Mouse (Mus musculus): ENCODE results near the gene Sugt1. TPM values are rescaled to one million over a fixed set of nuclear protein-coding genes. Genes with fewer than 3 reads are reported as not detected.

Gene Sugt1
- polyA plus RNA-seq, 1 experiment from 2014 or later = 149 TPM

DNA sequence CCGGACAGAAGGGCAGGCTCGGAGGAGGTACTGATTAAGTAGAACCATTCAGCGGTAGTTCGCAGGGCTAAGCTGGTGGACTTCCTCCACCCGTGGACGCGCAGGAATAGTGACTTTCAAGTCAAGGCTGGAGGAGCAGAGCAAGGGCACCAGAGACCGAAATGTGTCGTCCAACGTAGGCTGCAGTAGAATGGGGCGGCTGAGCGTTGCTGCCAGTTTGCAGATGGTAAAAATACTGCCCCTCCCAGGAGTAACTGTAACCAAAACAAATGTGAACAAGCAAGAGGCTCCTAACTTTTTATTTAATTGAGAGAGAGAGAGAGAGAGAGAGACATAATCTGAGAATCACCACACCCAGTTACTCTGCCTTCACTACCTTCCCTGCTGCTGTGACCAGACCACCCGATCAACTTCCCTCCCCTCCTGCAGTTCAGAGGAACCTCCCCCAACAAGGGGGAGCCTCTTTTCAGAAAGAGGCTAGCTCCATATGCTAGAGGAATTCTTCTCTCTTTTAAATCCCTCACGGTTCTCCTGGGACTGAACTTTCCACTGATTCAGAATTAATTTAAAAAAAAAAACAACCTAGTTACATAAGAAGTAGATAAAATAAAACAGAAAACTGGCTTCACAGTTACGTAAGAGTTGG is 89.7 kb downstream of the Sugt1 start:
- Histone ChIP-seq H3K4me3 (ENCODE audit: low read depth, low read length) (no peak overlapping the region), H3K4me2 (ENCODE audit: low read length) (no peak overlapping the region), H3K27ac (ENCODE audit: low read depth, low read length) (no peak overlapping the region), H3K36me3 (ENCODE audit: control insufficient read depth, insufficient read depth, low read length) (no peaks in the 10 kb centered on the region), H3K9me3 (replicated peaks; ENCODE audit: control insufficient read depth, low read length) (no peaks in the 10 kb centered on the region), H3K9ac (ENCODE audit: low read length) (no peak overlapping the region), H3K4me1 (ENCODE audit: control insufficient read depth, insufficient read depth, low read length) (peaks cover 14% of the 10 kb centered on the region; the same call in 1 of the 2 replicates), H3K27me3 (replicated peaks; ENCODE audit: control insufficient read depth, insufficient read depth, low read length) (no peaks in the 10 kb centered on the region)
- ATAC-seq = no peak
- WGBS = 41% methylated on average over 15 of the region's 15 CpGs
- DNase-seq (ENCODE audit: low spot score) = no peak

DNA sequence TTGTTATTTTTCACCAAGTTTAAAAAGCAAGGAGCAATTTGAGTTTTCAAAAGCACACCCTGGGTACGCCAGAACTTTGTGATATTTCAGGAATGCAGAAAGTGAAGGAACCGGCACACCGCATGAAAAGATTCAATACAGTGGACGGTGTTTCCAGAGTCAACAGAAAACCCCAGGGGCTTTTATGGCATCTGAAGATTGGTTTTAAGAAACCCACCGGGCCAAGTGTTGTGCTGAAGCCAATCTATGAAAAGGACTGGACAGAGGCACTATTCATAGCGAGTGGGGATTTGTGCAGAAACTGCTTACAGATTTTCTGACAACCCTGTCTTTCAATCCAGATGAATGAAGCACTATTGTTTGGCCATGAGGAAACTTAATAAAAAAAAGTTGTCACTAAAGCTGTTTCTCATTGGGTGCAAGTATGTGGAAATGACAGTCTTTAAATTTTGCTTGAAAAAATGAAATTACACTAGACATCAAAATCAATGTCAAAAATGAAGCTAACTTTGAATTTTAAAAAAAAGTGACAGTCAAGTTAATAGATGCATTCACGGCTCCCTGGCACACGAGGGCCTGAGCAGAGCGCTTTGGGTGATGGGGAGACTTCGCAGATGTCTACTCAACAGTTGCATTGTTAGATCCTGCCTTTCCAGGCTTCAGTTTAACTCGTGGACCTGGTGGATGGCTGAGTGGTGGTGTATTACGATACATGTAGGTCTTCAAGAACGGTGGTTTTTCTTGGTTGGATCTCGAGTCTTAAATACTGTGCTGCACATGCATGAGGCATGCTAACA is 90.6 kb downstream of the Sugt1 start:
- Histone ChIP-seq H3K4me3 (ENCODE audit: low read depth, low read length) (no peak overlapping the region), H3K9me3 (replicated peaks; ENCODE audit: control insufficient read depth, low read length) (no peaks in the 10 kb centered on the region), H3K36me3 (ENCODE audit: control insufficient read depth, insufficient read depth, low read length) (no peaks in the 10 kb centered on the region), H3K9ac (ENCODE audit: low read length) (no peak overlapping the region), H3K27me3 (replicated peaks; ENCODE audit: control insufficient read depth, insufficient read depth, low read length) (no peaks in the 10 kb centered on the region), H3K4me2 (ENCODE audit: low read length) (0 out of 2 replicates have a peak overlapping the region, but pooled peaks have one; percentile 10), H3K27ac (ENCODE audit: low read depth, low read length) (no peak overlapping the region), H3K4me1 (ENCODE audit: control insufficient read depth, insufficient read depth, low read length) (peaks cover 10% of the 10 kb centered on the region; the same call in 1 of the 2 replicates)
- no peak for DNase-seq (ENCODE audit: low spot score)
- WGBS = 31% methylated on average over 14 of the region's 14 CpGs
- no peak for ATAC-seq

DNA sequence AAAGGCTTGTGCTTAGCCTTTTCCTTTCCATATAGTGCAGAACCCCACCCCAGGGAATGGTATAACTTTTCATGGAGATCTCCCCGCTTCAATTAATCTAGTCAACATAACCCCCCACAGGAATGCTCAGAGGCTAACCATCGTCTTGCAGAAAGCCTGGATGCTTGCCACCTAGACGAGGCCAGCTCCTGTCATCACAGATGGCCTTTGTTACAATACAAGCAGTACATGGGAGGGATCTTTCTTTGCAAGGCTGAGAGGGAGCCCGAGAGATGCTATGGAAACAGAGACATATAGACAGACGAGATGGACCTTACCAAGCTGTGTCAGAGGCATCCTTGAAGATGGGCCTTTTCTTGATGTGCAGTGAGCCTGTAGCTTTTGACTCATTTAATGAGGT is 93.2 kb downstream of the Sugt1 start:
- no peak for DNase-seq (ENCODE audit: low spot score)
- no peak overlapping the region for H3K9ac ChIP-seq (ENCODE audit: low read length)
- ATAC-seq = no peak
- no peaks in the 10 kb centered on the region for H3K9me3 ChIP-seq (replicated peaks; ENCODE audit: control insufficient read depth, low read length)
- H3K36me3 ChIP-seq (ENCODE audit: control insufficient read depth, insufficient read depth, low read length) = no peaks in the 10 kb centered on the region
- no peak overlapping the region for H3K4me2 ChIP-seq (ENCODE audit: low read length)
- H3K4me1 ChIP-seq (ENCODE audit: control insufficient read depth, insufficient read depth, low read length) = peaks cover 3% of the 10 kb centered on the region; the same call in 1 of the 2 replicates
- H3K4me3 ChIP-seq (ENCODE audit: low read depth, low read length) = no peak overlapping the region
- WGBS = 44% methylated on average over 5 of the region's 5 CpGs
- H3K27me3 ChIP-seq (replicated peaks; ENCODE audit: control insufficient read depth, insufficient read depth, low read length) = no peaks in the 10 kb centered on the region
- H3K27ac ChIP-seq (ENCODE audit: low read depth, low read length) = no peak overlapping the region

Small RNA genes within 50 kb of the gene (microRNA-seq; reads per million reads assigned to microRNA genes)
- gene Gm27857 = not detected

Other genes starting within 250 kb of the Sugt1 start
- 22.9 TPM in 2 replicates for gene Naa16, start 196.9 kb upstream of the Sugt1 start, polyA plus RNA-seq (2014; fragmentation: Nextera tagmentation; extraction: Ambion mirVana)
- gene Mtrf1, start 189.9 kb upstream of the Sugt1 start, polyA plus RNA-seq (2014; fragmentation: Nextera tagmentation; extraction: Ambion mirVana) = 11.3 and 13.4 TPM in 2 replicates
- 22.9 and 28.1 TPM in 2 replicates for gene Kbtbd7, start 161.2 kb upstream of the Sugt1 start, polyA plus RNA-seq (2014; fragmentation: Nextera tagmentation; extraction: Ambion mirVana)
- 3.0 and 3.1 TPM in 2 replicates for gene Kbtbd6, start 135.9 kb upstream of the Sugt1 start, polyA plus RNA-seq (2014; fragmentation: Nextera tagmentation; extraction: Ambion mirVana)
- 1.9 and 2.7 TPM in 2 replicates for gene Elf1, start 106.5 kb upstream of the Sugt1 start, polyA plus RNA-seq (2014; fragmentation: Nextera tagmentation; extraction: Ambion mirVana)
- 43.9 and 48.6 TPM in 2 replicates for gene Wbp4, start 106.2 kb upstream of the Sugt1 start, polyA plus RNA-seq (2014; fragmentation: Nextera tagmentation; extraction: Ambion mirVana)
- 1.5 and 2.2 TPM in 2 replicates for gene Cnmd, start 74.5 kb downstream of the Sugt1 start, polyA plus RNA-seq (2014; fragmentation: Nextera tagmentation; extraction: Ambion mirVana)
- gene Pcdh8, start 183.6 kb downstream of the Sugt1 start, polyA plus RNA-seq (2014; fragmentation: Nextera tagmentation; extraction: Ambion mirVana) = 22.7 and 35.1 TPM in 2 replicates